Comparison of ENCODE assay signal across 8 mouse cellular contexts in genomic region chr3:138741649-138742565, GRCm38 (mm10). TPM values are rescaled to one million over a fixed set of nuclear protein-coding genes. Genes with fewer than 3 reads are reported as not detected.
DNase-seq lines count a peak whose midpoint lies in the region; ATAC-seq and TF ChIP-seq lines count a peak whose summit lies in the region.

Gene Tspan5 (plus strand): TSS chr3:138742195.

- peak within 1 kb of the TSS; percentile 85 for H3K4me2 ChIP-seq in hindbrain, embryonic 14.5 days (replicated peaks)

- no peaks in the 10 kb centered on the region for H3K27me3 ChIP-seq in hindbrain, embryonic 14.5 days (ENCODE audit: control insufficient read depth, insufficient read depth, low read length)

- TF ChIP-seq CTCF in left cerebral cortex, adult 2 months (IDR thresholded peaks at IDR 0.05), result no peak

- peak; percentile 85 for ATAC-seq in hindbrain, embryonic 14.5 days (ENCODE audit: low FRiP score)

- H3K9me3 ChIP-seq in hindbrain, embryonic 14.5 days (ENCODE audit: control insufficient read depth, low read length), result no peaks in the 10 kb centered on the region

- under 1% methylated on average over 95 of the region's 100 CpGs for WGBS in hindbrain, embryonic 14.5 days
- under 1% methylated on average over 97 of the region's 100 CpGs for WGBS in macrophage (ENCODE audit: missing documents)

- H3K36me3 ChIP-seq in hindbrain, embryonic 14.5 days (replicated peaks; ENCODE audit: control insufficient read depth, insufficient read depth), result no peaks in the 10 kb centered on the region
- no peaks in the 10 kb centered on the region for H3K36me3 ChIP-seq in macrophage (ENCODE audit: inconsistent target)

- intact Hi-C loops in left cerebral cortex, adult 2 months (cut with DNase I), result loop anchor here (2.0 to 10.0 kb wide), 11 partner anchors 29 to 450 kb away; partner anchors contain the start of genes Eif4e, Metap1 and Rap1gds1

- peak within 1 kb of the TSS; percentile 94 for H3K27ac ChIP-seq in hindbrain, embryonic 14.5 days
- peak within 1 kb of the TSS; percentile 95 for H3K27ac ChIP-seq in left cerebral cortex, adult 2 months
- no peak within 1 kb of the TSS for H3K27ac ChIP-seq in macrophage

- DNase-seq in ZHBTc4 (ENCODE audit: low read depth, low spot score), result peak; percentile 83
- DNase-seq in cerebellum, postnatal 14 days, result peak; percentile 86 to 90
- peak; percentile 53 for DNase-seq in gastrocnemius, adult 18-20 months (ENCODE audit: low spot score)
- peak; percentile 87 for DNase-seq in hindbrain, embryonic 14.5 days (ENCODE audit: low spot score)
- DNase-seq in left cerebral cortex, adult 2 months (ENCODE audit: extremely low spot score in 1 of 2, low spot score in 2 of 2), result peak; percentile 84 to 88
- peak; percentile 68 for DNase-seq in retina, postnatal 7 days (ENCODE audit: low read depth, low spot score)
- DNase-seq in urinary bladder, postnatal 14 days (ENCODE audit: low spot score), result peak; percentile 77

- H3K9ac ChIP-seq in hindbrain, embryonic 14.5 days, result peak within 1 kb of the TSS; percentile 89

- peaks cover 28% of the 10 kb centered on the region for H3K4me1 ChIP-seq in hindbrain, embryonic 14.5 days (replicated peaks; ENCODE audit: control insufficient read depth, insufficient read depth, low read length)

- peaks cover 39% of the 10 kb centered on the region; the same call in 1 of the 2 replicates for H3K79me2 ChIP-seq in macrophage (ENCODE audit: inconsistent target)

- H3K4me3 ChIP-seq in hindbrain, embryonic 14.5 days (replicated peaks; ENCODE audit: low read length), result peak within 1 kb of the TSS; percentile 87
- peak within 1 kb of the TSS; percentile 89 for H3K4me3 ChIP-seq in left cerebral cortex, adult 2 months
- peak within 1 kb of the TSS; percentile 44 for H3K4me3 ChIP-seq in macrophage (ENCODE audit: inconsistent target)

RNA-seq across cellular contexts. Expression of gene Tspan5, which starts in this region (rescaled TPM):
- total RNA-seq in gastrocnemius, adult 18-20 months (2021), result 1 to 10 TPM; 2.1 to 2.2 TPM
- polyA plus RNA-seq in hindbrain, embryonic 14.5 days (2014; fragmentation: Nextera tagmentation; extraction: Ambion mirVana), result 115 and 130 TPM in 2 replicates
- total RNA-seq in left cerebral cortex, adult 2 months (2021), result 100 to 1,000 TPM; 242 to 281 TPM
- 1 to 10 TPM in 19 of 26 experiments, under 1 TPM in 7; 0.36 to 5.3 (median 1.4) TPM for total RNA-seq in macrophage (2018; cell fraction: chromatin; rRNA removed)
- 1 to 10 TPM; 2.9 to 8.7 (median 4.8) TPM for total RNA-seq in macrophage (2018; cell fraction: cytosol; rRNA removed)
- 1 to 10 TPM in 25 of 26 experiments, under 1 TPM in 1; 0.50 to 7.1 (median 3.4) TPM for total RNA-seq in macrophage (2018; cell fraction: nucleus; rRNA removed)
- polyA plus RNA-seq in macrophage (2018), result 5.3 to 6.7 TPM (median 6.6 TPM) in 3 replicates

Comparison
In these comparisons a context has a peak if more than half of its experiments do, and no peak if none do; other contexts are left out.
1. RNA of gene Tspan5 (total RNA-seq): 242 to 281 TPM in left cerebral cortex, adult 2 months; 2.1 to 2.2 TPM in gastrocnemius, adult 18-20 months; every median in the first group is over 10 times any median in the second.
2. RNA of gene Tspan5 (polyA plus RNA-seq): 115 to 130 TPM in hindbrain, embryonic 14.5 days; 5.3 to 6.7 TPM in macrophage; every median in the first group is over 10 times any median in the second.
3. Peak in every context shown above with its lines, with median percentiles within 50 percentile points of each other: DNase-seq and H3K4me3 ChIP-seq.